Mouse (Mus musculus): Measurements from ENCODE around the gene Psme4.

DNA sequence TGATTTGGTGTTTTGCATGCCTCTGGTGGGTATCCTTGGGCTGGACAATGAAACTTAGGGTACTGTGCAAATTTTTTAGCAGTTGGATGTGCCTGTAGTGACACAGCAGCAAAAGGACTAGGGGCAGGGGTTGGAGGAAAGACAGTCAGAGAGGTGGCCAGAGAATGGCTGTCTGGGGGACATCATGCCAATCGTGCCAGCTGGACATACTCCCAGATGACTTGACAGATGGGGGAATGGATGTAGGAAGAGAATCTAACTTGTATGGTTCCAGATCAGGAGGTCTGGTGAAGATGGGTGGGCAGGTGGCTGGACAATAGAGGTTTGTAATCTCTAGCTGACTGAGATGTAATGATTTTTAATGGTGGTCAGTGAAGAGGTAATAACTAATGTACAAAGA, 6.5 kb upstream of the Psme4 start:
- TF ChIP-seq CTCF (IDR thresholded peaks at IDR 0.05; ENCODE audit: borderline replicate concordance, control insufficient read depth, extremely low read depth, insufficient read depth, low read length, poor library complexity) (no peak), POLR2A (IDR thresholded peaks at IDR 0.05; ENCODE audit: control insufficient read depth, extremely low read depth, insufficient read depth, low read length, poor library complexity) (no peak)

Measured in thymus, adult 2 months (tissue).